Mouse (Mus musculus): Measurements from ENCODE around the gene Dst. TPM values are rescaled to one million over a fixed set of nuclear protein-coding genes. Genes with fewer than 3 reads are reported as not detected.
"Not testable (repeated sequence)": the region's sequence is repeated elsewhere in the genome, so short reads cannot be mapped to it uniquely, and the experiment has no call there.

The Dst gene
- polyA plus RNA-seq, 1 experiment from 2014 or later: 44.3 TPM

DNA sequence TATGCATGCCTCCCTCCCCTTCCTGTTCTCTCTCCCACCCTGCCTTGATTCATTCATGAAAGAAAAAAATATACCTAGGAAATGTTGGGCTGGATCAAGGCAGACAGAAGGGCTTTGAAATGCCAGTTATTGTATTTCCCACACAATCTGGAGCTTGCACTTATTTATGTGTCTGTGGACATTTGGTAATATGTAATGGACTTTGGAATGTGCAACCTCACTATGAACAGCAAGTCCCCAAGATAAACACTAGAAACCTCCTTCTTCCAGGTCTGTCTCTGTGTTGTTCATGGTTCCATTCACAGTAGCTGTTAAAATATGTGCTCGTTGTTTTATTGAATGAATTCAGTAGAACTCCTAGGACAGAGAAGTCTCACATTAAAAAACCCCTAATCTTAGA, 153.8 kb downstream of the Dst start:
- no peak for ATAC-seq (ENCODE audit: low FRiP score, low TSS enrichment)
- Histone ChIP-seq H3K9ac (ENCODE audit: low read depth, low read length) (no peak overlapping the region), H3K36me3 (ENCODE audit: control insufficient read depth, insufficient read depth, low read length) (no peaks in the 10 kb centered on the region), H3K27ac (ENCODE audit: low read depth, low read length) (no peak overlapping the region), H3K9me3 (ENCODE audit: control insufficient read depth, low read length) (no peaks in the 10 kb centered on the region), H3K27me3 (ENCODE audit: control insufficient read depth, insufficient read depth, low read length) (no peaks in the 10 kb centered on the region), H3K4me2 (replicated peaks; ENCODE audit: low read depth, low read length) (no peak overlapping the region), H3K4me1 (ENCODE audit: control insufficient read depth, insufficient read depth, low read length) (peaks cover 8% of the 10 kb centered on the region; the same call in 1 of the 2 replicates), H3K4me3 (ENCODE audit: low read length) (no peak overlapping the region)
- WGBS: 76% methylated on average over 1 of the region's 1 CpGs

DNA sequence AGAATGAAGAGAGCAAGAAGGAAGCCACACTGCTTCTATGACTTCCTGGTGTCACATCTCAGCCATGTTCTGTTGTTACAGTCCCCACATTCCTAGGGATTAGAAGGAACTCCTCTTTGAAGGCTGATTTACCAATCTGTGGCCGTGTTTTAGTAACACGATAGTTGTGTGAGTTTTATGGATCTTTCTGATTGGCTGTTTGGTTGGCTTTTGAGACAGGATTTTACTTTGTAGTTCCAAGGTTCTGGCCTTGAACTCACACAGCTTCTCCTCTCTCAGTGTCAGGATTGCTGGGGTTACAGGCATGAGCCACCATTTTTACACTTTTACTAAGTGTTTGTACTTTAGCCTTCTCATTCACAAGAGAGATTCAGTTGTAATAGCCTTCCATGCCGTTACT, 155.9 kb downstream of the Dst start:
- Histone ChIP-seq H3K9ac (ENCODE audit: low read depth, low read length) (no peak overlapping the region), H3K27me3 (ENCODE audit: control insufficient read depth, insufficient read depth, low read length) (no peaks in the 10 kb centered on the region), H3K27ac (ENCODE audit: low read depth, low read length) (no peak overlapping the region), H3K4me3 (ENCODE audit: low read length) (no peak overlapping the region), H3K9me3 (ENCODE audit: control insufficient read depth, low read length) (no peaks in the 10 kb centered on the region), H3K4me2 (replicated peaks; ENCODE audit: low read depth, low read length) (no peak overlapping the region), H3K4me1 (ENCODE audit: control insufficient read depth, insufficient read depth, low read length) (peaks cover 8% of the 10 kb centered on the region; the same call in 1 of the 2 replicates), H3K36me3 (ENCODE audit: control insufficient read depth, insufficient read depth, low read length) (no peaks in the 10 kb centered on the region)
- no peak for ATAC-seq (ENCODE audit: low FRiP score, low TSS enrichment)
- 60% methylated on average over 3 of the region's 3 CpGs for whole genome bisulfite sequencing

DNA sequence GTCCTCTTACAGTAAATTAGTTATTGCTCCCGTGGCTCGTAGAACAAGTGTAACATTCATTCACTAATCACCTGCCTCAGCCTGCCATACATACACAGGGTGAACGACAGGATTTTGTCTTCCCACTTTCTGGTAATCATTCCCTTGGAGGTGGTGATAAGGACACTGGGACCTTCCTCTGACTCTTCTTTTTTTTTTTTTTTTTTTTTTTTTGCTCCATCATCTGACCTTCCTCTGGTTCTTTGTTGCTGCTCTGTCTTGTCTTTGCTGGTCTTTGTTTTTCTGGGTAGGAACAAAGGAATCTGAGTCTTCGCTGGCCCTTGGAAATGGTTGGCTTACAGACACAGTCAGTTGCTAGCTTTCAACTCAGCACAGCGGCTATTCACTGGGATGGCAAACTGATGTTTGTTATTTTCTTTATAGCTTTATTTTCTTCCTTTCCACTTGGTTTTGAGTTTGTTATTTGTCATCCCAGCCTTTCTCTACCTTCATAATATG, 157.6 kb downstream of the Dst start:
- WGBS: 88% methylated on average over 5 of the region's 5 CpGs
- Histone ChIP-seq H3K36me3 (ENCODE audit: control insufficient read depth, insufficient read depth, low read length) (no peaks in the 10 kb centered on the region), H3K27ac (ENCODE audit: low read depth, low read length) (no peak overlapping the region), H3K4me3 (ENCODE audit: low read length) (no peak overlapping the region), H3K9ac (ENCODE audit: low read depth, low read length) (no peak overlapping the region), H3K4me2 (replicated peaks; ENCODE audit: low read depth, low read length) (no peak overlapping the region), H3K4me1 (ENCODE audit: control insufficient read depth, insufficient read depth, low read length) (peaks cover 3% of the 10 kb centered on the region; the same call in 1 of the 2 replicates), H3K27me3 (ENCODE audit: control insufficient read depth, insufficient read depth, low read length) (no peaks in the 10 kb centered on the region), H3K9me3 (ENCODE audit: control insufficient read depth, low read length) (no peaks in the 10 kb centered on the region)
- no peak for ATAC-seq (ENCODE audit: low FRiP score, low TSS enrichment)

DNA sequence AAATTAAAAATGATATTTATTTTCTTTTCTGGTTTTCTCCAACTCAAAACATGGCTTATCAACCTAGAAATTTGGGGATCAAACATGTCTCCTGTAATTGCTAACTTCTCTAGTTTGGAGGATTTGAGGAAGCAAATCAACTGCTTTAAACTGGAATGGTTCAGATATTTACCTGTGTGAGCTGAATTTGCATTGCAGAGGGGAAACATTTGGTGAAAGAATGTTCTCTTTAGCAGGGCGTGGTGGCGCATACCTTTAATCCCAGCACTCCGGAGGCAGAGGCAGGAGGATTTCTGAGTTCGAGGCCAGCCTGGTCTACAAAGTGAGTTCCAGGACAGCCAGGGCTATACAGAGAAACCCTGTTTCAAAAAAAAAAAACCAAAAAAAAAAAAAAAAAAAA, 158.4 kb downstream of the Dst start:
- not testable (repeated sequence) for H3K36me3 ChIP-seq (ENCODE audit: control insufficient read depth, insufficient read depth, low read length); H3K27me3 ChIP-seq (ENCODE audit: control insufficient read depth, insufficient read depth, low read length); H3K27ac ChIP-seq (ENCODE audit: low read depth, low read length); ATAC-seq (ENCODE audit: low FRiP score, low TSS enrichment); H3K4me2 ChIP-seq (replicated peaks; ENCODE audit: low read depth, low read length); H3K4me3 ChIP-seq (ENCODE audit: low read length); H3K9ac ChIP-seq (ENCODE audit: low read depth, low read length); H3K9me3 ChIP-seq (ENCODE audit: control insufficient read depth, low read length); H3K4me1 ChIP-seq (ENCODE audit: control insufficient read depth, insufficient read depth, low read length)
- 98% methylated on average over 4 of the region's 4 CpGs for WGBS

DNA sequence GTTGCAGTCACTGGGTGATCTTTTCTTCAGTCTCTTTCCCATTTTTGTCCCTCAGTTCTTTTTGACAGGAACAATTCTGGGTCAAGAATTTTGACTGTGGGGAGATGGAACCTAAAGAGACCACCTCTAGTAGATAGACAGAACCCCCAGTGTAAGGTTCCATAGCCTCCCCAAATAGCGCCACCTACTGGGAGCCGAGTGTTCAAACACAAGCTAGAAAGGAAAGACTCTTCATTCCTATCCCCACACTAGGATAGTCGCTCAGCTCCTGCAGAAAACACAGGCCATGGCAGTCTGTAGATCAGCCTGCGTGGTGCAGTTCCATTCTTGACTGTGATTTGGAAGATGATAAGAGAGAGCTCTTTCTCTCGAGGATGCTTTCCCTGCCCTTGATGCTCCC, 160.3 kb downstream of the Dst start:
- WGBS: 57% methylated on average over 5 of the region's 5 CpGs
- H3K4me3 ChIP-seq (ENCODE audit: low read length): no peak overlapping the region
- no peak overlapping the region for H3K4me2 ChIP-seq (replicated peaks; ENCODE audit: low read depth, low read length)
- H3K36me3 ChIP-seq (ENCODE audit: control insufficient read depth, insufficient read depth, low read length): no peaks in the 10 kb centered on the region
- no peak for ATAC-seq (ENCODE audit: low FRiP score, low TSS enrichment)
- no peaks in the 10 kb centered on the region for H3K9me3 ChIP-seq (ENCODE audit: control insufficient read depth, low read length)
- H3K9ac ChIP-seq (ENCODE audit: low read depth, low read length): no peak overlapping the region
- no peak overlapping the region for H3K27ac ChIP-seq (ENCODE audit: low read depth, low read length)
- H3K27me3 ChIP-seq (ENCODE audit: control insufficient read depth, insufficient read depth, low read length): no peaks in the 10 kb centered on the region
- H3K4me1 ChIP-seq (ENCODE audit: control insufficient read depth, insufficient read depth, low read length): no peaks in the 10 kb centered on the region

DNA sequence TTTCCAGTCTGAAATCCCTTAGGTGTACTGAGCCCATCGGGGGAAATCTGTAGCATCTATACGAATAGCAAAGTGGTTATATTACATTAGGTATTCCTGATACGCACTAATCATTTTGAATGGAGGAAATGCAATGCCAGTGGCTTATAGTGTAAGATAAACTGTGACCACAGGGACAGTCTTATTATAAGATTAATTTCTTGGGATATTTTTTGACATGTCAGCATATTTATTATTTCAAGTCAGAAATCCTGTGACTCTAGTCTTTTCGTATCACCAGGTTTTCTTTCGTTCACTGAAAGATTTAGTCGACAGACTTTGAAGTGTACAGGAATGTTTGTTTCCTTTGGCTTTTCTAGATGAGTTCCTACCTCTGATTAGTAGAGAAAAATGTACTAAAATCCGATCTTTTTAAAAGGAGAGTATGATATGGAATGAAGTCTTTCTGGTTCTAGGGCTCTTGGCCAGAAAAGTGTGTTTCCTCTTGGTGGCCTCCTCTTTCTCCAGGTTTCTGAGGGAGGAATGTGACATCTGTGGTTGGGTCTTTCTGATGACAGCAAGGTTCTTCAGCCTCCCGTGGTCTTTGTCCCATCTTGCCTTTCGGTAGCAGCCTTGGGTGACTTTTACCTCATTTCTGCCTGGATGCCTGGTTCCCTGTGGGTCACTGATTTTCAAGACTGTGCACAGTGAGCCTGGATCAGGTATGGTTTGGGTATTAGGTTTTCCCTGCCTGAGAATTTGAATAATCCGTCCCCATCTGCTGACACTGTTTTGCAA, 161.7 kb downstream of the Dst start:
- no peak for ATAC-seq (ENCODE audit: low FRiP score, low TSS enrichment)
- 85% methylated on average over 10 of the region's 10 CpGs for WGBS

DNA sequence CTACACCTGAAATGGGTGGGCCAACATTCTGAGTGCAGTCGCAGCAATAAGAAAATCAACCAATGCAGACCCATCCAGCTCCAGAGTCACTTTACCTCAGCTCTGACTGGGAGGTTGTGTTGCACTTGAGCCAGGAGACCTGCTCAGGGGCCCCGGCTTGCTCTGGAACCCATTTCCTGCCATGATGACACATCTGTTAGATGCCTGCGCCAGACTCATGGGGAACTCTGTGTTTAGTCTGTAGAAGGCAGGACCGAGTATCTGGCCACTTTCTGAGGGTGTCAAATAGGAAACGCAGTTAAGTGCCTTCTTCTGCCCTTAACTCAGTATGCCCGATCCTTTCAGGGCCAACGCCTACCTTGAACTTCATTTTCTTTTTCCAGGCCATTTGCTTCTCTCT, 162.4 kb downstream of the Dst start:
- H3K27me3 ChIP-seq (ENCODE audit: control insufficient read depth, insufficient read depth, low read length): no peaks in the 10 kb centered on the region
- H3K4me1 ChIP-seq (ENCODE audit: control insufficient read depth, insufficient read depth, low read length): peaks cover 6% of the 10 kb centered on the region
- no peaks in the 10 kb centered on the region for H3K36me3 ChIP-seq (ENCODE audit: control insufficient read depth, insufficient read depth, low read length)
- no peak overlapping the region for H3K4me2 ChIP-seq (replicated peaks; ENCODE audit: low read depth, low read length)
- H3K9ac ChIP-seq (ENCODE audit: low read depth, low read length): no peak overlapping the region
- no peak for ATAC-seq (ENCODE audit: low FRiP score, low TSS enrichment)
- no peaks in the 10 kb centered on the region for H3K9me3 ChIP-seq (ENCODE audit: control insufficient read depth, low read length)
- no peak overlapping the region for H3K27ac ChIP-seq (ENCODE audit: low read depth, low read length)
- WGBS: 69% methylated on average over 7 of the region's 7 CpGs
- H3K4me3 ChIP-seq (ENCODE audit: low read length): no peak overlapping the region

More for the DNA sequence above, 161.7 kb downstream of the Dst start:
- no peak overlapping the region for H3K4me2 ChIP-seq (replicated peaks; ENCODE audit: low read depth, low read length)
- no peaks in the 10 kb centered on the region for H3K9me3 ChIP-seq (ENCODE audit: control insufficient read depth, low read length)
- H3K4me3 ChIP-seq (ENCODE audit: low read length): no peak overlapping the region
- H3K27me3 ChIP-seq (ENCODE audit: control insufficient read depth, insufficient read depth, low read length): no peaks in the 10 kb centered on the region
- no peak overlapping the region for H3K27ac ChIP-seq (ENCODE audit: low read depth, low read length)
- no peaks in the 10 kb centered on the region for H3K36me3 ChIP-seq (ENCODE audit: control insufficient read depth, insufficient read depth, low read length)
- H3K4me1 ChIP-seq (ENCODE audit: control insufficient read depth, insufficient read depth, low read length): peaks cover 6% of the 10 kb centered on the region
- H3K9ac ChIP-seq (ENCODE audit: low read depth, low read length): no peak overlapping the region

DNA sequence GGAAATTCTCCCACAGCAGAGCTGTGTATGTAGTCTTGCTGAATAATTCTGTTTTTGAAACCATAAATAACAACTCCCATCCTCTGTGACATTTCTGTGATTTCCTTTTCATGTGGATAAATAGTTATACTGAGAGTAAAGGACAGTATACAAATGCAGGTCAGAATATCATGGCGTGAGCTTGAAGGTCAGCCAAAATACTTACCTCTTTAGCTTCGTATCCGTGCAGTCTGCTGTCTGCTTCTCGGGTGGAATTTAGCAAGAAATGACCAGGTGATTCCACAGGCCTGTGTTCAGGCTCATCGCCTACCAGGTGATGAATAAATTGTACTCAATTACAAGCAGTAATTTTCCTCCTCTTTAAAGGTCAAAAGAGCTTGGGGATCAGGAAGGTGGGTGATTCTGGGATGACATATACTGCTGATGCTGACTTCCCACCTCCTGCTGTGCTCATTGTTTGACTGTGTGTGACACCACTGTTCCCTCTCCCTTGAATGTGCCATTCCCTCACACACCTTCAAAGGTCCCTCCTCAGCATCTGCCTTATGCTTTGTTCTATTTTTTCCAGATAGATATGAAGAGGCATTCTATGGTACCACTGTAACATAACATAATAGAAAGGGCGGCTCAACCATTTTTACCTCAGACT, 163.1 kb downstream of the Dst start:
- Histone ChIP-seq H3K4me3 (ENCODE audit: low read length) (no peak overlapping the region), H3K9me3 (ENCODE audit: control insufficient read depth, low read length) (no peaks in the 10 kb centered on the region), H3K27ac (ENCODE audit: low read depth, low read length) (no peak overlapping the region), H3K36me3 (ENCODE audit: control insufficient read depth, insufficient read depth, low read length) (no peaks in the 10 kb centered on the region), H3K9ac (ENCODE audit: low read depth, low read length) (no peak overlapping the region), H3K4me2 (replicated peaks; ENCODE audit: low read depth, low read length) (no peak overlapping the region), H3K4me1 (ENCODE audit: control insufficient read depth, insufficient read depth, low read length) (peaks cover 6% of the 10 kb centered on the region), H3K27me3 (ENCODE audit: control insufficient read depth, insufficient read depth, low read length) (no peaks in the 10 kb centered on the region)
- WGBS: 68% methylated on average over 6 of the region's 6 CpGs
- no peak for ATAC-seq (ENCODE audit: low FRiP score, low TSS enrichment)

DNA sequence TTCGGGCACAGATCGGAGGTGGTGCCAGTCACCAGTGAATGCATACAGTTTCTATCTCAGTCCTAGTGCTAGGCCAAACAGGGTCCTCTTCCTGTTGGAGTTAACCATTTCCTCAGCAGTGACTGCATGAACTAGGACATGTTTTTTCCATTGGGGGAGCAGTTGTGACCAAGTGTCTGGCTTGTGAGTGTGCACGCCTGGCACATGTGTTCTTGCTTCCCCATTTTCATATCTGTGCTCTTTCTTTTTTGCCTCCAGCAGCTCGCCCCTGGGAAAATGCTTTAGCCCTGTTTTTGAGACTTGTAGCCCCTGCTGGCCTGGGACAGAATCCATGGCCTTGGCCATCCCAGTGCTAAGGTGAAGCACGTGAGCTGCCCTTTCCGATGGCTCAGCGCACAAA, 164.2 kb downstream of the Dst start:
- WGBS: 82% methylated on average over 7 of the region's 7 CpGs
- no peaks in the 10 kb centered on the region for H3K9me3 ChIP-seq (ENCODE audit: control insufficient read depth, low read length)
- no peak for ATAC-seq (ENCODE audit: low FRiP score, low TSS enrichment)
- H3K27ac ChIP-seq (ENCODE audit: low read depth, low read length): no peak overlapping the region
- no peak overlapping the region for H3K4me3 ChIP-seq (ENCODE audit: low read length)
- H3K4me2 ChIP-seq (replicated peaks; ENCODE audit: low read depth, low read length): no peak overlapping the region
- peaks cover 12% of the 10 kb centered on the region for H3K4me1 ChIP-seq (ENCODE audit: control insufficient read depth, insufficient read depth, low read length)
- H3K9ac ChIP-seq (ENCODE audit: low read depth, low read length): no peak overlapping the region
- H3K27me3 ChIP-seq (ENCODE audit: control insufficient read depth, insufficient read depth, low read length): no peaks in the 10 kb centered on the region
- no peaks in the 10 kb centered on the region for H3K36me3 ChIP-seq (ENCODE audit: control insufficient read depth, insufficient read depth, low read length)
